Mouse (Mus musculus) layer of hippocampus, postnatal 25 days (tissue): ENCODE results near the gene Olfr313. TPM values are rescaled to one million over a fixed set of nuclear protein-coding genes. Genes with fewer than 3 reads are reported as not detected.
"Not testable (repeated sequence)": the region's sequence is repeated elsewhere in the genome, so short reads cannot be mapped to it uniquely, and the experiment has no call there.

Source experiments
- DNase-seq, 2 experiments: peaks; one replicate each; pipeline ENCODE4 v3.0.0; 2022; ENCODE audit warnings: mixed read lengths in 2 of 2, low spot score in 1 of 2; ENCODE audit errors: extremely low spot score in 1 of 2
- total RNA-seq, 2 experiments: library from RNA; stranded (reverse); gene quantifications; 2 replicates each; pipeline ENCODE4 v1.2.3; 2021

Gene Olfr313
- total RNA-seq, result not detected

DNA sequence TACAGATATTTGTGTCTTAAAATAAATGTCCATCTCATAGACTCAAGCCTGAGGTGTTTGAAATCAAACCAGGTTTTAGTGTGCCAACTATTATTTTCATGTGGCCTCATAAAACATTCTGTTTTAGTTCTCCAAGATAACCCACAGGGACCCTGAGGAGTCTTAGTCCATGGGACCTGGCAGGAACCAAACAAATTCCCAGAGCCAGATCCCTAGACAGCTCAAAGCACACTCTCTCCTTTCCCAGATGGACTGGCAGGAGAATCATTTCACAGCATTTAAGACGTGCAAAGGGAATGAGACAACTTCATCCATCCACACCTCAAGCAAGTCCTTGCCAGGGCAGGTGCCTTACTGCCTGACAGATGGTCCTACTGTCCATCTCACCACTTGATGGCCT lies at the start of gene Olfr313:
TSS of gene Olfr313 (plus strand) at position 301 of the 400 bp plus-strand sequence.
- not testable (repeated sequence) for DNase-seq

- no peak for DNase-seq
Observed at GRCm38 (mm10) chr11:58772888-58773287, 41.9 kb upstream of the Olfr313 start, which contains the start of gene Olfr315. Olfr315 (plus strand) TSS chr11:58773188.

DNA sequence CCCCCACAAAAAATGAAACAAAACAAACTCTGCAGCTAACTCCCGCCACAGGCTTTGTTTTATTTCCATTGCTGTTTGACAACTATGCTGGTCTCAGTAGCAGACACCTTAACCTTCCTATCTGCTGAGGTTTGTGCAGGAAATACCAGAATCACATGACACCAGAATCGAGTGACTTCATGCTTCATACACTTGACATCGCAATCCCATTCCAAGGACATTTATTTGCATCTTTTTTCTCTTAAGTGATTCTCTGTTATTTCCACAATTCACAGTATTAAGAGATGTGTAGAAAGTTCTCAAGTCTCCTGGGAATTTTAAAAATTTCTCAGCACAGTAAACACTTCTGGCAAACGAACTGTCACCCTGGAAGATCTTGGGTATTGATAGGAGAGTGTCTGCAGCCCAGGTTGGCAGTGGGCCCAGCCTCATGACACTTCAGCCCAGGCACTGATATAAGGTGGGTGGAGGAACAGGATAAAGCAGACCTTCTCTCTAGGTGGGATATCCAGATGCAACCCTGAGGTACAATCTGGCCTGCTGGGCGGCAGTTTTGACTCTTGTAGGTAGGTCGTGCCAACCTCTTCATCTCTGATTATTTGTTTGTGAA lies 32.2 kb upstream of the Olfr313 start, which contains the start of gene Olfr314:
TSS of gene Olfr314 (plus strand) at position 473 of the 610 bp plus-strand sequence.
- DNase-seq, result no peak

DNA sequence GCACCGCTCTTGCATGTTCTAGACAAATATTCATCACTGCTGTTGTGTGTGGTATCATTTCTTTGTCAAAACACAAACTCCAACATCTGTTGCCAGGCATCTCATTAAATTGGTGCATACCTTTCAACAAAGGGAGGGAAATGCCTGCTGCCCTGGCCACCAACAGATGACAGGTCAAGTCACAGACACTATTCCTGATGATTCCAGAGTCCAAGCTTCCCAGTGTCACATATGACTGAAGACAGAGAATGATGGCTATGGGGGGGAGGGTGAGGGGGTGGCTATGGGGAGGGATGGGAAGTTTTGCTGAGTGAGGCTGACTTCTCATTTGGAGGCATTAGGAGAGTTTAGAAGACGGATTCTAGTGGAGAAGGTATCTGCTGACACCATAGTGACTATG lies 30.6 kb upstream of the Olfr313 start:
- no peak for DNase-seq

GRCm38 (mm10) chr11:58787651-58788050 lies 27.1 kb upstream of the Olfr313 start:
- DNase-seq, result no peak

DNA sequence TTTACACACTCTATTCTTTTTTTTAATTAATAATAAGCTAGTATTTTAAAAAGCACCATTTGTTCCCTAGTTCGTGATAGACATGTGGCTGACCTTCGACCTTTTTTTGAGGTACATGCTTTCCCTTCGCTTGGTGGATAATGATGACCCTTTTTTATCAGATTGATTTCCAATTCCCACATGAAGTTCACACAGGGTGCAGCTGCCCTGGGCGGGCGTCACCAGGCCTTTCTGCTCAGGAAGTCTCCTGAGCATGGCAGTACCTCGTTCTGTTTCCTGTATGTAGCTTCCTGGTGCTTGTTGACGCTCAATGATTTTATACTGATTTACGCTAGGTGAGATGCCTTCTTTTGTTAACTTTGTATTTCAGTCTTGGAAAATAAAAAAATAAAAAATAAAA lies 26.5 kb upstream of the Olfr313 start:
- DNase-seq, result no peak

DNA sequence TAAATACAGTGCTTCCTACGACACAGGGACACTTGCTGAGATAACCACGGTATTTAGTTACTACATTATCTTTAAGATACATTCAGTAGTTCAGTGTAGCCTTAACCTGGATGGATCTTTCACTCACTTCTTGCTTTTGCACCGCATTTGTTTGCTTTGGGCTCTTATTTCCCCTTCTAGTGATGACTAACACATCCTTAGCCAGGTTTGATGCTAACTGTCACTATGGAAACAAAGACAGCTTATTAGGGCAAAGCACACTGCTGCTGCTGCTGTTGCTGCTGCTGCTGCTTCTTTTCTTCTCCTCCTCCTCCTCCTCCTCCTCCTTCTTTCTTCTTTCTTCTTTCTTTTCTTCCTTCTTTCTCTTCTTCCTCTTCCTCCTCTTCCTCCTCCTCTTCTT lies 25.3 kb upstream of the Olfr313 start:
- no peak for DNase-seq

DNA sequence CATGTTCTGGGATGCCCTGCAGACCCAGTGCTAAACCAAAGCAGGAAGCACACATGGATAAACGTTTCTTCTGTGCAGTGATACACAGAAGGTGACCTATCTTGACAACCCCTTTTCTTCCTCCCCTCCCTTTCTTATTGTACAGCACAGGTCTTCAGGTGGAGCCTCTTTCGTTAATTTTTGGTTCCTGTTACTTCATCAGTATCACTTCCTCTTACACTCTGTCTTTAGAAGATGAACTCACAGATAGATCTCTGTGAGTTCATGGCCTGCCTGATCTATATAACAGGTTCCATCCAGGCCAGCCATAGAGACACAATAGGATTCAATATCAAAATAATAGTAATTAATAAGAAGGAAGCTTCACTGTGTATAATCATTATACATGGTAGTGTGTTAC lies 24.7 kb upstream of the Olfr313 start:
- DNase-seq, result no peak

DNA sequence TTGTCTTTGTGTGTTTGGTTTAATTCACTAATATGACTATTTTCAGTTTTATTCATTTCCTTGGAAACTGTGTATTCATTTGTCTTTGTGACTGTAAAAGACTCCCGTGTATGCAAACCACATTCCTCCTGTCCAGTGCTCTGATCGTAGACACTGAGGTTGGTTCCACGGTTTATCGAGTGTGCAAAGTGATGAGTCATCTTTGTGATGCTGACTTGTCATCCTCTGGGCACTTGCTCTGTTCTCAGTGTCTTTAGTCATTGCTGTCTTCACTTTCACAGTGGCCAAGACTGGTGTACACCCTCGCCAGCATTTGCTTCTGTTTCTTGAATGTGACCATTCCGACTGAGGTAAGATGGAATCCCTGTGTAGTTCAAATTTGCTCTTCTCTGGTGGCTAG lies 24.2 kb upstream of the Olfr313 start:
- DNase-seq, result no peak

GRCm38 (mm10) chr11:58795856-58796255 lies 18.9 kb upstream of the Olfr313 start:
- DNase-seq, result no peak

DNA sequence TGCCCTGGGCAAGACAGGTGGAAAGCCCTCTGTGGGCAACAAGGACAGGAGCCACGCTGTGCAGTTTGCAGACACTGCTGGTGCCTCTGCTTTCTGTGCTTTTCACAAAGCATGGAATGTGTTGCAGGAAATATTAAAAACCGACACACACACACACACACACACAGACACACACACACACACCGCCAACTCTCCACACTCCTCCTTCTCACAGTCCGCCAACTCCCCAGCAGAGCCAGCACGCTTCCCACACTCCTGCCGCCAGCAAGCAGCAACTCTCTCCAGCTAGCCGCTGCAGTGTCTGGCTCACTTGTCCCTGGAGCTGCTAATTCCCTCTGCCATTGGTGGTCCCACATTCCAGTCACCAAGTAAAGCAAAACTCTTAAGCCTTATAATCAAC lies 17.9 kb upstream of the Olfr313 start:
- DNase-seq, result peak; percentile 33 to 56

- DNase-seq, result no peak
Observed at GRCm38 (mm10) chr11:58799747-58800146, 15.1 kb upstream of the Olfr313 start.

DNA sequence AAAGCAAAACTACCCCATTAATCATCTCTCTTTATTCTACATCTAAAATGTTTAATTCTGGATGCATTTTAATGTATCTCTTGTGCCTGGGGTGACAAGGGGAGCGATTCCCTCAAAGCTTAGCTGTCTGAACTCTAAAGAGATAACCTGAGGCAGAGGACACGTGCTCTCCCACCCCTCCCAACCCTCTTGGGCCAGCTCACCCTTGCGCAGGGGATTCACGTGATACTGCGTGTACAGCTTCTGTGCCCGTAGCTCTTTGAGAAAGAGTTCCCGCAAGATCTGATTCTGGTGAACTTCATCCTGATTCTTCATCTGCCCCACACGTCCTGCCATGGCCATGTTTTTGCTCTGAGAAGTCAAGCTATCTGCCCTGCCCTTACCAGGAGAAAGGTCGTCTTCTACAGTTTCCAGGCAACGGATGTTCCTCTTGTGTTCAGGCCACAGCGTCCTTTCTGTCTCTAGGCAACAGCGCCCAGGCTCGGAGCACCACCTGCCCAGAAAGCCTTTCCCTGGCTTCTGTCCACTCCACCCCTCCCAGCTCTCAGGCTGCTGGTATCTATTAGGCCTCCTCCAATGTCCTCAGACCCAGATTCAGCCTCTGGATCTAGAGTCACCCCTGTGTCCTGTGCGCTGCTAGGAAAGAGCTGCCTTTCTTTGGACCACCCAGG lies 13.1 kb upstream of the Olfr313 start, which contains the start of gene Fam183b:
TSS of gene Fam183b (minus strand) at position 403 of the 671 bp plus-strand sequence.
- peak; percentile 19 to 31 for DNase-seq

- DNase-seq, result no peak
Observed at GRCm38 (mm10) chr11:58803871-58804270, 10.9 kb upstream of the Olfr313 start.

GRCm38 (mm10) chr11:58804393-58804792 lies 10.4 kb upstream of the Olfr313 start:
- DNase-seq, result no peak

- DNase-seq, result no peak
Observed at GRCm38 (mm10) chr11:58812001-58812400, 2.8 kb upstream of the Olfr313 start.

- no peak for DNase-seq
Observed at GRCm38 (mm10) chr11:58815676-58816075, 876 bp downstream of the Olfr313 start.

GRCm38 (mm10) chr11:58828937-58829336 lies 14.1 kb downstream of the Olfr313 start, which contains the start of gene Olfr312:
Olfr312 (plus strand) TSS chr11:58829237.
- DNase-seq, result not testable (repeated sequence)

GRCm38 (mm10) chr11:58829764-58830163 lies 15.0 kb downstream of the Olfr313 start:
- no peak for DNase-seq

- not testable (repeated sequence) for DNase-seq
Observed at GRCm38 (mm10) chr11:58832541-58832940, 17.7 kb downstream of the Olfr313 start.

GRCm38 (mm10) chr11:58838951-58839350 lies 24.2 kb downstream of the Olfr313 start, which contains the start of gene Olfr311:
Olfr311 (plus strand) TSS chr11:58839251.
- DNase-seq, result not testable (repeated sequence)
